Mouse (Mus musculus): ENCODE measurements at regions not wholly inside any gene's neighbourhood (a gene's known extent, or its start where the extent isn't known, plus 50 kb on each side); places are given as distances from the start of the nearest gene placed in this dataset.

- DNase-seq = no peak
Observed at GRCm38 (mm10) chr14:114864102-114864501, 227.9 kb upstream of the Gpc5 start.

GRCm38 (mm10) chr14:114869233-114869632 is 222.8 kb upstream of the Gpc5 start:
- DNase-seq = no peak

DNA sequence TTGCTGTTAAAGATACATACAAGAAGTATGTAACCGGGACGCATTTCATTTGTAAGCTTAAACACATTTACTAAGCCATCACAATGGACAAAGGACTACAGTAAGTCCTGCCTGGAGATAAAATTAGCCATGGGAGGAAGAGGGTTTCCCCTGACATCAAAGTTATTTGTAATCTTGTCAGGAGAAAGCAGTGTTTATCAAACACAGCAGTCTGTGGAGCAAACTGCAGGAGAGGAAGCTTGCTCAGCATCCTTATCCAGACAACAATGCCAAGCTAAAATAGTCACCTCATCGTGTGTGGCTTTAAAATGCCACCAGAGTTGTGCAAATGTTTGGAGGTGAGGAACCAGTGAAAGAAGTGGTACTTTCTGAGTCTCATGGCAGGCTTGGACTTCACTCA is 216.9 kb upstream of the Gpc5 start:
- DNase-seq = no peak

GRCm38 (mm10) chr14:114876427-114876826 is 215.6 kb upstream of the Gpc5 start:
- DNase-seq = no peak

DNA sequence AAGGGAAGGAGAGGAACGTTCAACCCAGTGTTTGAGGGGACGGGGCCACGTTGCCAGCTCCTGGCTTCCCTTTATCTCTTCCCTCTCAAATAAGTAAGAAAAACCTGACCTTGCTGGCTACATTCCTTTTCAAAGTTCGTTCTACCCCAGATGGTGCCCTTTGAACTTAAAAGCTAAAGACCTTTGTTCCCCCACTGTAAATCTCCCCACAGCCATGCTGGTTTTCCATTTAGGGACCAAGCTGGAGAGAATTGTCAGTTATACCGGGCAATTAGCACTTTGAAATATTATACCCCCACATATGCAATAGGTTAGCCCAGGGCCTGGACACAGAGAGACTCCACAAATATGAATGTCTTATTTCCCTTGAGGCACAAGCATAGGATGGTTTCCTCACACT is 214.5 kb upstream of the Gpc5 start:
- DNase-seq = no peak

- no peak for DNase-seq
Observed at GRCm38 (mm10) chr14:114880291-114880690, 211.7 kb upstream of the Gpc5 start.

DNA sequence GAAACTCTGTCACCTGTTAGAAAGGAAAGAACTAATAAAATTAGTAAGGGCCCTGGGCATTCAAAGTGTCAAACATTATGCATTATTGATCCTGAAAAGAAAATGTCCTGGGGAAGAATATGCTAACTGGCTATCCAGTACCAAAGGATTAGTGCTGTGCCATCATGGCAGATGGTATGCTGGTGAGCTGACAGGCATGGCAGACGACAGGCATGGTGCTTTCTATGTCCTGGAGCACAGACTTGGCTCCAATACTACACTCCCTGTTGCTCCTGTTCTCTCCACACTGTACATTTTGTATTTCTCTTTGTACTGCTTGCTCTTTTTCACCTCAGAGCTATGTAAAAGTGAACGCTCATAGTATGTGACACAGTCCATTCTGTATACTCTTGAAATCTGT is 187.9 kb upstream of the Gpc5 start:
- DNase-seq = no peak

- no peak for DNase-seq
Observed at GRCm38 (mm10) chr14:114912271-114912670, 179.7 kb upstream of the Gpc5 start.

- peak; percentile 10 for DNase-seq
Observed at GRCm38 (mm10) chr14:114913238-114913637, 178.8 kb upstream of the Gpc5 start.

- no peak for DNase-seq
Observed at GRCm38 (mm10) chr14:114945744-114946143, 146.3 kb upstream of the Gpc5 start.

DNA sequence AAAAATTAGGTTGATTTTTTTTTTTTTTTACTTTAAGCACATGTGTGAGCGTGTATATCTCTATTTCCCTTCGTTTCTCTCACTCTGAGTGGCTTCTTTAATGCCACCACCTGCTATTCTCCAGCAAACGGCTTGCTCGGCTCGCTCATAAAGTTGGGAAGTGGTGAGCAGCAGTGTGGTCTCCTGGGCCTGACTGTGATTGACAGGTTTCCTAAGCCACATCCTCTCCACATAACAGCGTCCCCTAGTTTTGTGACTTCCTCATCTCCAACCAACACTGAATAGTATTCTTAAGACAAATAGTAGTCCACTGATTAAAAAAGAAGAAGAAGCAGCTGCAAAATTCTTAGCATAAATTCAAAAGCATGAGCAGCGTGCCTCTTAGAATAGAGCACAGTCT is 145.7 kb upstream of the Gpc5 start:
- no peak for DNase-seq

- DNase-seq = no peak
Observed at GRCm38 (mm10) chr14:114948341-114949155, 143.5 kb upstream of the Gpc5 start.

- DNase-seq = no peak
Observed at GRCm38 (mm10) chr14:114949156-114949496, 142.9 kb upstream of the Gpc5 start.

DNA sequence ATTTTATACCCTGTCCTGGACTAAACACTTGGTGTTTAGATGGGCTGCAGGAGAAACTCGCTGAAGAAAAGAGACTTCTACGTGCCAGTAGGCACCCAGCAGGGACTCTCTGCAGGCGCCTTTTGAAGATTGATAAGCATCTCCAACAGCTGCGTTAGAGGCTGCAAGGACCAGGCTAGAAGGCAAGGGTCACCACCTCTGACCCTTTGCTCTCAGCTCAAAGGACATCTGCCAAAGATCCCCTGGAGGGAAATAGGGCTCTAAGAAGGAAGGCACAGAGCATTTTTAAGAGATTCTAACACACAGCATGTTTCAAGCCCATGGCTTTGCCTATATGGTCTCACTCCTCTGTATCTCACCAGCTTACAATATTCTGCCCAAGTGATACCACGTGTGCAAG is 139.7 kb upstream of the Gpc5 start:
- no peak for DNase-seq

GRCm38 (mm10) chr14:114953070-114953665 is 138.8 kb upstream of the Gpc5 start:
- DNase-seq = no peak

- DNase-seq = no peak
Observed at GRCm38 (mm10) chr14:114954287-114954686, 137.7 kb upstream of the Gpc5 start.

DNA sequence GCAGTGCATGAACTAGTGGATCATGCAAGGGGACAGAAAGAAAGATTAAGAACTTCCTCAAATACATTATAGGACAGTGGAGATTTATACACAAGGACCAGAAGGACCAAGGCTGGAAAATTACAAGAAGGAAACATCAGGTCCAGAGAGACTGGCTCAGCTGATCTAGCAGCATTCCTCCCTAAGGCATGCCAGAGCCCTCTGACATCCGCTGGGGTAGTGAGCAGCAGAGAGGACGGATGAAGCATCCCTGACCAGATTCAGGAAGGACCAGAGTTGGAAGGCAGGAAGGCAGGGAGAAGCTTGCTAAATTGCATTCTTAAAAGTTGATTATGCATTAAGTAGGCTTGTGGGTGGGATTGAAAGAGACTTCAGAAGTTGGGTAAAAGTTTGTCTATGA is 136.4 kb upstream of the Gpc5 start:
- DNase-seq = no peak

DNA sequence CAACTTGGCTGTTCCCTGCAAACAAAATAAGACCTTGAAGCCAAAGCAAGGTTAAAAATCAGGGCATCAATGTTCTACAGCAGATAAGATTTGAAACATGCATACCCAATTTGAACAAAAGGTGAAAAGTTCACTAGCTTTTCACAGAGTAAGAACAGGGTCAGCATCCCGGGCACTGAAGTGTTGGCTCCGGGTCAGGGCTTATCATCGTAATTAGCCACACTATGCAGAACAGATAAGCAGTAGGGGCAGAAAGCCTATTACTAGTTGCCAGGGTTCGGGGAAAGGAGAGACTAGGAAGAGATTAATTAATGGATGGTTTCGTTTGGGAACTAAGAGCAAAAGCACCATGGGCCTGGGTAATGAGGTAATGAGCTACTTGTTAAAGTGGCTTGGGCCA is 131.7 kb upstream of the Gpc5 start:
- no peak for DNase-seq

DNA sequence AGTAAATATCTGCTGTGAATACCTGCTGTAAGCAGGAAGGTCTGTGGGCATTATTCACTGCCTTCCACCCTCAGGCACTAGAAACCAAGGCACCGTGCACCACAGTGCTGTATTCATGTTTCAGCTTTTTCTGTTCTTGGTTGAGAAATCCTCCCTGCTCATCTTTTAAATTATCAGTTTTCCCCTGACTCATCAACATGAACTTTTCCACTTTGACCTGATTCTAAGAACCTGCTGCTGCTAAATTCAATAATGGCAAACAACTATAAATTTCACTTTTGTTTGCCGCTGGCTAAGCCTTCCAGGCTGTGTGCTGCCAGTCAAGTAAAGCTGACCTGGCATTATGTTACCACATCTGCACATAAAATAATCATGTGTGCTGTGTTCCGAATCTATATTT is 126.1 kb upstream of the Gpc5 start:
- no peak for DNase-seq

DNA sequence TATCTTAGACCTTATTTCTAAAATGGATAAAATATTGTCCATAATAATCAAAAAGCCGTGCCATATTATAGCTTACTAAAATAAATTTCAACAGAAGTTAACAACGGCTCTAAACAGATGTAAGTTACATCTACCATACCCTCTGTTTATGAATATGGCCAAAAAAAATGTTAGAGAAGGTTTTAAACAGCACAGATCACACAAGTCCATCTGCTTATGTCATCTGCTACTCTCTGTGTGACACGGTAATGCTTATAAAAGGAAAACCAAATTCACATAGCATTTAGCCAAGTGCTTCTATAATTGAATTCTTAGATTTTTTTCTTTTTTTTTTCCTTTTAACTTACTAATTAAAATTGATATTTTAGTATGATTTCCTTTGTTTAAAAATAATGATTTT is 123.0 kb upstream of the Gpc5 start:
- no peak for DNase-seq

DNA sequence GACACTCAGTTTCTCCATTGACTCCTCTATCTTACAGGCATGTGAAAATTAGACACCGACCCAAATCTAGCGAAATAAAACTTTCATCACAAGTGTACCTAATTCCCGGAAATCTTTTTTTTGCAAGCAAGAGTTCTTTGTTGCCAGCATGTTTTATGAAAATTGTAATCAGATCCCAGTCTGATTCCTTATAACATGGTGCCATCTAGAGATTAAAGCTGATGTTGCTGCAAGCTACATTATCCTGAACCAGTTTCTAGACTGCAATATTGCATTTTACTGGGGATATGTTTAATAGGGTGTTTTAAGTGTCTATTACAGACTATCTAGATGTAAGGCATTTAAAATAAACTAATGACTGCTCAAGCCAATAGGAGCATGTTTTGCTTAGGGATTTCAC is 110.9 kb upstream of the Gpc5 start:
- DNase-seq = no peak

- DNase-seq = no peak
Observed at GRCm38 (mm10) chr14:115003223-115003622, 88.8 kb upstream of the Gpc5 start.

DNA sequence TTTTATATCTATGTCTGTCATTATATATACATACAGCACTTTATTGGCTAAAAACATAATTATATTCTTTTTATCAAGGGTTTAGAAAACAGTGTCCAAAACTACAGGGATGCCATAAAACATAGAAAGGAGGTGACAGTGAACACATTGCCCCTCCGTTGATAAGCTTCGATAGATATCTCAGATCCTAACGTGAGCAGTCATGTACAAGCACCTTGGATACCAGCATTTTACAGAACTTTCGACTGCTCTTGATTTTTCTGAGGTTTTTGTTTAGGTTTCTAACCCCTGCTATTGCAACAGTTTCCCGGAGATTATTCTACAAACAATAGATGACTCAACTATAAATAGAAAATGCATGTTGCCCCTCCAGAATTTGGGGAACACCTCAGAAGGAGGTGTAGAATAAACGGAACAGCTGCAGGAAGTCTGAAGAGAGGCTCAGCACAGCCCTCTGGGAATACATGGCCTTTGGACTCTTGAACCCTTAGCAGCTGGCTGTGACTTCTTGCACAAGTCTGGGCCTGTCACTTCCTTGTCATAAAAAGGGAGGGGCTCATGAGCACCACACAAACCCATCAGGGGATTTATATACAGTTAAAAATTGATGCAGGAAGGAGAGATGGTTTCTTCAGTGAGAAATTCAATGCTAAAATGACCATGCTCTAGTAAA is 87.1 kb upstream of the Gpc5 start:
- DNase-seq = no peak

GRCm38 (mm10) chr14:115010877-115011276 is 81.1 kb upstream of the Gpc5 start:
- DNase-seq = no peak
